Mouse (Mus musculus) kidney, postnatal 4 days (tissue): ENCODE measurements at regions not wholly inside any gene's neighbourhood (a gene's known extent, or its start where the extent isn't known, plus 50 kb on each side); places are given as distances from the start of the nearest gene placed in this dataset.
A peak's percentile ranks its signal among the peaks of the same experiment; 100 is the strongest.
"Not testable (repeated sequence)": the region's sequence is repeated elsewhere in the genome, so short reads cannot be mapped to it uniquely, and the experiment has no call there.

Experiments
- DNase-seq, 2 experiments: peaks; one replicate each; pipeline ENCODE4 v3.0.0; 2021; ENCODE audit warnings: mixed read lengths in 2 of 2

DNA sequence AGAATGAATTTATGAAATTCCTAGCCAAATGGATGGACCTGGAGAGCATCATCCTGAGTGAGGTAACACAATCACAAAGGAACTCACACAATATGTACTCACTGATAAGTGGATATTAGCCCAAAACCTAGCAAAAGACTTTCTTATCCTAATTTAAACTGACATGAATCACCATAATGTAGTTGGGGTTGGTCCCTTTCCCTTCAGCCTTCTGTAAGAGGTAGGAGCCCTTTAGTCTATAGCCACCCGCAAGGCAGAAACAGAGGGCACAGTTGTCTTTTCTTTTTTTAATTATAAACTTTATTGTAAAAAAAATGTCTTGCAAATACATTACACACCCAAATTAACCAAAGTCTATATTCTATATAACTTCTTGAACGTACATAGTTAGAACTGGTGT is 81.3 kb downstream of the Ogfrl1 start:
- not testable (repeated sequence) for DNase-seq

DNA sequence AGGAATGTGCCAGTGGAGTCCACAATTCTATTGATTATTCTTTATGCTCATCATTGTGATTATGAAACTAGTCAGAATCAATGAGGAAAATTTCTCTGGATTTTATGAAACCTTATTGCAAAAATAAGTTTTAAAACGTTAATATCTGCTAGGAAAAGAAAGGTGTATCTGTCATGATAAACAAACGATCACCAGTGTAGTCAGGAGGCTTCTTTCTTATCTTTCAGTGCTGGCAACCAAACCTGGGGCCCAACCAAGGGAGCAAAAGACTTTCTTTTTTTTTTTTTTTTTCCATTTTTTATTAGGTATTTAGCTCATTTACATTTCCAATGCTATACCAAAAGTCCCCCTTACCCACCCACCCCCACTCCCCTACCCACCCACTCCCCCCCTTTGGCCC is 82.7 kb downstream of the Ogfrl1 start:
- not testable (repeated sequence) for DNase-seq

DNA sequence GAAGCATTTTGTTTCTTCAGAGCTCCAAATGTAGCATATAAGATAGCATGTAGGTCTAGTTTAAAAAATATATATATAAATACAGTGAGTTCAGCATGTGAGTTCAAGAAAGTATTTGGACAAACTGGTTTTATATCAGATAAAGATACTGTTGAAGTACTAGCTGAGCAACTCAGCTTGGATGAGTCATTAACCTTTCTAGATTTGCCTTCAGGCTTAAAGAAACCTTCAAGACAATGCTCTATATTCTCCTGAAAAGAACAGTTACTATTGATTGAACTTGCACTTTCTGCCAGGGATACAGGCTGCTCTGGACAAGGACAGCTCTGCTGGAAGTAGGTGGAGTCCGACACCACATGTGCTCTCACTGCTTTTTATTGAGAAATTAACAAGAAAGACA is 104.9 kb downstream of the Ogfrl1 start:
- no peak for DNase-seq

DNA sequence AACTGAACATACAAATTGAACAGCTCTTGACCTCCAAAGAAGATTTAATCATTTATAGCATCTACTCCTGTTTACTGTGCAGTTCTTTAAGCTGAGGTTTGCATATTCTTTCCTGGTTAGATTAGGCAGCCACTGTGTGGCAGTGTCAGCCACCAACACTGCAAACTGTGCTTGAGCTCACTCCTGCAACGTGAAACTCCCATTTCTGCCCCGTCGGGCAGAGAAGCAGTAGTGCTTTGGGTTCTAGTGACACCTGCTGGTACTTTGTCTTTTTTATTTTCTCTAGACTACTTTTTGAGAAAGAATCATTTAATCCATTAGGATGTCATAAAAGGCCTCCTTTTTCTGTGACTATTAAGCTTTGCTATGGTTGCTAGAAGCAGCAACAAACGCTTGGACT is 110.8 kb downstream of the Ogfrl1 start:
- DNase-seq, result peak; percentile 58 to 78

GRCm38 (mm10) chr1:23282870-23283219 is 114.7 kb downstream of the Ogfrl1 start:
- DNase-seq, result no peak

DNA sequence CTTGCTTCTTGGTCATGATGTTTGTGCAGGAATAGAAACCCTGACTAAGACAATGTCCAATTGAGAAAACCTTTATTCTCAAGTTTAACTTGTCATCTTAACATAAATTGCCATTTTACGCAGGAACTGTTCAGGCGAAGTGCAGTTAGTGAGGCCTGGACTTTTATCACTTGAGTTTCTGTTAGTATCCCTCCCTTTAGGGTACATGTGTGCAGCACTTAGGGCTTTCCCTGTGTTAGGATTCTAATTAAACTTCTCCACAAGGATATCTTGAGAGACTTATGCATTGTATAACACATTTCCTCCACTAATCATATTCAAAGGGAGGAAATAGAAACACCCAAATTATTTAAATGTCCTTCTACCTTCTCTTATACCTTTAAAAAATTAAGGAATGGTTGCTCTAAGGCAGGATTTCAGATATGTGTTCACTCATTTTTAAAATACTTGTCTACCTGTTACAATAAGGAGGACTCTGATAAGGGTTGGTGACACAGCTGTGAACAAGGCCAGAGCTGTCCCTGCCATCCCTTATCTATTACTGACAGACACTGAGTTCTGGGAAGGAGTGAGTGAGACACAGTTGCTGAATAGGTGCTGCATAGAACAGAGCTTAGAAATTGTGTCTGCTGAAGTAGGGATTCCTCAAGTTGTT is 115.2 kb downstream of the Ogfrl1 start:
- DNase-seq, result no peak

DNA sequence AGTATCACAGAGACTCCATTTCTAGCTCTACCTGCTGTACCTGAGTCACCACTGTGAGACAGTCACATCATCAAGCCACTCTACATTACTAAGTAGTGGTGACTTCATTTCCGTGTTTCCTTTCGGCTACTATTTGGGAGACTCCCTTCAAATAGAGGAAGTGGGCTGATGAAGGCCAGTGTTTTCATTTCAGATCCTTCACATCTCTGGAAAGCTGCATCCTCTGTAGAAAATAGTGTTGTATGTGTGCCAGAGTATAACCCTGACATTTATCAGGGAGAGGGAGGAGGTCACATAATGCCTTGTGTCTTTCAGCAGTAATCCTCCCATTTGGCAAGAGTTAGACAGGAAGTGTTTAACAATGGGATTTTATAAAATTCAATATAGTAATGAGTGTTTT is 117.7 kb downstream of the Ogfrl1 start:
- no peak for DNase-seq

DNA sequence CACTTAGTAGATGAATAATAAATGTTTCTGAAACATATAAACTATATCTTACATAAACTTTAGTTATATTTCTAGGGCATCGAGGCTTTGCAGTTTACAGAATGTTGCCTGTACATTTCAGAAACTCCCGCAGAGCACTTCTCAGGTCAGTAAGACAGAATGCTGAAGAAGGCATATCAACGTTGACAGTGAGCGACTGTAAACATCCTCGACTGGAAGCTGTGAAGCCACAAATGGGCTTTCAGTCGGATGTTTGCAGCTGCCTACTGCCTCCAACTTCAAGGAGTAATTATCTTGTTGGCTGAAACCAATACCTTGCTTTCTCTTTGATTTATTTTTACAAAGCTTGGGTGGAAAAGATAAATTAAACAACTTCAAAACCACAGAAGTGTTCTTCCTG is 125.5 kb downstream of the Ogfrl1 start:
- no peak for DNase-seq

DNA sequence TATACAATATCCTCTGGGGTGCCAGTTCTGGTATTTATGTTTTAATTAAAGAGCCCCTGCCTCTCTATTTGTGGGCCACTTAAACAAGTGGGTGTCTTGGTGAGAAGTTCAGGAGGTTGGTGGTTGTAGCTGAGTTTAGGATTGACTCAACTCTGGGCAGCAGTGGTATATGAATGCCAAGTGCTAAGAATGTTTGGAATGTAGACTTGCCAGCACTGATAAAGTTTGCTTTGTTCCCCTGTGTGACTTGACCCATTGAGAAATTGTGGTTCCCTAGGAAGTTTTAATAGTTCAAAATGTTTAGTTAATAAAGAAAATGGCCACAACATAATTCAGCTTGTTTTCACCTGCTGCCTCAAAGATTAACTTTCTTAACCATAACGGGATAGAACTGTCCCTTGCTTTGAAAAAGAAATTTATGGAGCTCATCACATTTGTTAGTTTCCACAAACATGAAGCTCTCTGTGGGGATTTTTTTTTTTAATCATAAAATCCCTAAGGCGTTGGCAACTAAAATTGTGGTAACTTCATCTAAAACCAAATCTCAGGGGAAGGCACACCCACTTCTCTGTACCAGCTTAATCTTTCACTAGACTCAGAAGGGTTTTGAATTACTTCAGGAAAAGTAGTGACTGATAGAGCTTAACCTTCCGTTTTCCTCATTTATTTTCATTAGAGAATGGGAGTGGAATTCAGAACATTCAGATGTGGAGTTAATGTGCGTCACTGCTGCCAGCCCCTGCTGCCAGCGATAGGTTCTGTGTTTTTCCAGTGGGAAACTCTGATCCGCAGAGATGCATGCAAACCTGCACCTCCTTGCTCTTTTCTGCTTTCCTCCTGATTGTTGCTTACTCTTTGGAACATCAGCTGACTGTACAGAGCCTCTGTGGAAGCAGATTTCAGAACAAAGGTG is 126.4 kb downstream of the Ogfrl1 start:
- peak; percentile 41 to 67 for DNase-seq

DNA sequence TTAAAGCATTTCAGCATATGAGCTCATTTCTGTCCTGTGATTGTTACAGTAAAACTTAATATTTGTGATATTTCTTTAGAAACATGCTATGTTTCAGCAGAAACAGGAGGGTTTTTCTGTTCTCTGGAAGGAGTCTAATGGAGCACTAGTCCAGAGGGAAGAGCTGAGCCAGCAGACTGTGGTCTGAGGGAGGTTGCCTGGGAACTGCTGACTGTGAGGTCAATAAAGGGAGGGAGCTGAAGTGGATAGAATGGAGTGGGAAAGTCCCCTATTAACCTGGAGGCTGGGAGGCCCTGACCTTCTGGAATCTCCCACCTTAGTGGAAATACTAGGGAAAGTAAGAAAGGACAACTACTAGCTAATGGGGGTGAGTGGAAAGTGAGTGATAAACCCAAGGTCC is 129.5 kb downstream of the Ogfrl1 start:
- peak in 1 of 2 experiments; percentile 17 for DNase-seq

DNA sequence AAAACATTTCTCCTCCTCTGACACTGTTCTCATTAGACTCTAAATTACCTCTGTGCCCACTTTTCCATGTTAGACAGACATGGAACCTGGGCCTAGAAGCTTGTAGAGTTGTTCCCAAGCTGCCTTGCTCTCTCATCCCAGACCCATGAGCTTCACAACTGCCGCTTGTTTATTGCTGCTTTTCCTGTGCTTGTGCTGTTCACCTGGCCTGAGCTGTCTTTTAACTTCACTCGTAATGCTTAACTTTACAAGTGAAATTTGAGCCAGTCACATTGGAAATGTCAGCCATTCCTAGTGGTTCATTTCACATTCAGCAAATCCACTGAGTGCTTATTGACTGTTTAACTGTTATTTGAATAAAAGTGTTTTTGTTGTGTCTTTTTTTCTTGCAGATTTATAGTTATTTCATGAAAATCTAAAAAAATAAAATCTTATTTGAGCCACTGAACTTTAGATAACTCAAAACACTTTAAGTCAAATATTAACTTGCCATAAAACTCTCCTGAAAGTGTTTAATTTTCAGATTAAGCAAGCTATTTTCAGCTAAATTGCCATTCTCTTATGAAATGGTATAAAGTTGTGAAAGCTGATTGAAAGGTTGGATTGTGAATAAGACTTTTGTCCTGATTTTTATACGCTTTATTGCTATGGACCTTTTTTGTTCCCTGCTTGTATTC is 131.9 kb downstream of the Ogfrl1 start:
- peak; percentile 24 to 54 for DNase-seq

DNA sequence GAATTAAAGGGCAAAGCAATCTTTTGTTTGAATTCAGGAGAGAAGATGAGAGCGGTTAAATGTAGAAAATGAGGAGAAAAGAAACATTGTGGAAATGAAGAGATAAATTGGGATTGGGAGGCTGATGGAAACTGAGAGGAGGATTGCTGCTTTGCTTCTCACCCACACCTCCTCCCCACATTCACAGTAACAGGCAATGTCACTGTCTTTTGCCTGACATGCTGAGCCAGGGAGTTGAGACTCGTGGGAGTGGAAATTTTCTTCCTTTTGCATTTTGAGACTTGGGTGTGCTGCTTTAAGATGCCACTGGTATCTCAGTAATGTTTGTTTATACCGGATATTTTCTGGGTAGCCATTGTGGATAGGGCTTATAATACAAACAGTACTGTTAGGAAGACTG is 133.3 kb downstream of the Ogfrl1 start:
- peak in 1 of 2 experiments; percentile 31 for DNase-seq

- DNase-seq, result peak; percentile 33 to 55
Observed at GRCm38 (mm10) chr1:23263798-23264197, 133.8 kb downstream of the Ogfrl1 start.

GRCm38 (mm10) chr1:23261652-23262051 is 135.9 kb downstream of the Ogfrl1 start:
- peak; percentile 13 to 18 for DNase-seq

DNA sequence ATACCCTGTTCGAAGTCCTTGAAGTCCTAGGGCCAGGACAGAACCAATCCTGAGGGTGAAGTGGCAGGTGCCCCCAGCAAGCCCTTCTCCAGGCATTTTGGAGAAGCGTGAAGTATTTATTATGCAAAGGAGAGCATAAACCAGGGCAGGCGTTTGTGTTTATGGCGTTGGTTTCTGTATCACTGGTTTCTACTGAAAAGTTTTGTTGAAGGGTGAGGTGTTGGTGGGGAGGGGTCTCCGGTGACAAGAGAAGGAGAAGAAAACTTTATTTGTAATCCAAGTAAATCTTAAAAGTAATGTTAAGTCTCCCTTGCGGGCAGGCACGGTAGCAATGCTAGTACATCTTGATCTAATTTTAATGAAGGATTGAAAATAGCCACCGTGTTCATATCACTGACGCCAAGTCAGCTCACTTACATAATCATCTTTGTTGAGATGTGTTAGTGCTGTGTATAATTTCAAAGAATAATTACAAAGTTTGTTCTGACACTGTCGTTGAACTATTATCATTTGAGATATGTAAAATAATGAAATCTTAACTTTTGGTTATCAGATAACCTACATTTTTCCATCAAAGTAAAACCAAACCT is 140.2 kb downstream of the Ogfrl1 start:
- DNase-seq, result no peak

DNA sequence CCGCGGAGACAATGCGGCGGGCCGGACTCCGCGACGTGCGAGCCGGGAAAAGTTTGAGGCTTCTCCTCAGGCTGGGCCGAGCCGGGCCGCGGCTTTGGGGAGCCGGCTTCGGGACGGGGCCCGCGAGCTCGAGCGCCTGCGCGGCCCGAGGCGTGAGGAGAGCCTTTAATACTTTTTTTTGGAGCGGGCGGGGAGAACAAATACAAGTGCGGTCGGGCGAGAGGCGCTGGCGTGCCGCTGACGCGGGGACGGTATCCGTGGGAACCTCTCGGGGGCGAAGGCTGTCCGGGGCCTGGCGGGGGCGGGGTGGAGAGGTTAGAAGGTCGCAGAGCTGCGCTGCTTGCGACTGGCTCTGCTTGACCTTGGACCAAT is 141.0 kb downstream of the Ogfrl1 start:
- peak; percentile 84 to 90 for DNase-seq

GRCm38 (mm10) chr1:23255925-23256629 is 141.5 kb downstream of the Ogfrl1 start:
- peak; percentile 97 to 99 for DNase-seq

DNA sequence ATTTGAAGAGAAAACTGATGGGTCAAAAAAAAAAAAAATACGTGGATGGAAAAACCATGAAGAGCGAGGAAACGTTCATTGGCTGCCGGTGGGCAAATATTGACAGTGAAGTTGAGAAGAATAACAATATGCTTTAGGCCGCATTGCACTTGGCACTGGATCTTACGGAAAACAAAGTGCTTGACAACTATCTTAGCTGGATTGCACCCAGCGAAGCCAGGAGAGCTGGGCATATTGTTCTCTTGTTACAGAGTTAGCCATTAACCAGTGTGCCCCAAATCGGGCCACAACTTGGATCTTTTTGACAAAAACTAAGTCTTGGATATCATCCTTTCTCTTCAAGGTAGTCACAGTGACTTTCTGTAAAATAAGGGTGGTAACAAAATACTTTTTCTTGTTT is 143.3 kb downstream of the Ogfrl1 start:
- DNase-seq, result no peak

GRCm38 (mm10) chr1:23231522-23231921 is 129.5 kb upstream of the 4933415F23Rik start:
- no peak for DNase-seq

DNA sequence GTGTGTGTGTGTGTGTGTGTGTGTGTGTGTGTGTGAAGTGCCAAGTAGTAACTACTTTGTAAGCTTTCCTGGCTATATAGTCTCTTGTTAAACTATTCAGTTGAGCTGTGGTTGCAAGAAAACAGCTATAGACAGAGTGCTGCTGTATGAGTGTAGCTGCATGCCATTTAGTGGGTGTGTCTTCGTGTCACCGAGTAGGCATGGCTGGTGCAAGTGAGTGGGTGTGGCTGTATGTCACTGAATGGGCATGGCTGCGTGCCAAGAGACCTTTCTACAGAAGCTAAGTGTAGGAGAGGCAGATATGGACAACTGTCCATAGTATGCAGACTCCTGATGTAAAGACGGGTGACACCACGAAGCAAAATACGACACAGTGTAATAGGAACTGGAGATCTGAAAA is 126.4 kb upstream of the 4933415F23Rik start:
- DNase-seq, result peak; percentile 5 to 33

GRCm38 (mm10) chr1:23214462-23215158 is 112.6 kb upstream of the 4933415F23Rik start:
- peak; percentile 12 to 55 for DNase-seq

DNA sequence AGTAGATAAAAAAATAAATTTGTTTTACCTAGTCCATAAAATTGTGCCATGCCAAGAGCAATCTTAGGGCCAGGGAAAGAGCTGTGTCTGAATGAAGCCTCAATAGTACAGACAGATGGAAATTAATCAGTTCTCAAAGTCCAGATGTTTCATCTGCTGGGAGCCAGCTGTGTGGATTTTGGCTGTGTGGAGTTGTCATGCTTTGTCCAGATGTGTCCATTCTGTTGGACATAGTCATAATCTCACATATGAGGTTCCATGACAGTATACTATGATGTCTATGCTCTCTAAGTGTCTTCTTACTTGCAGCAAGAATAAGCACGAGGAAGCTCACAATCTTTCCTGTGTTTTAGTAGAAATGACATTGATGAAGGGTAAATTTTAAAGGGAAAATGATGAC is 105.8 kb upstream of the 4933415F23Rik start:
- DNase-seq, result no peak
